Mouse (Mus musculus) kidney, adult 18-20 months (tissue): ENCODE measurements around the gene Nfkbil1.

Experiments
- DNase-seq: peaks from one replicate; pipeline ENCODE4 v3.0.0; 2021

Nfkbil1 gene

GRCm38 (mm10) chr17:35198946-35199345, 36.6 kb downstream of the Nfkbil1 start:
- no peak for DNase-seq

- no peak for DNase-seq
Measured at GRCm38 (mm10) chr17:35198029-35198428, 37.6 kb downstream of the Nfkbil1 start.

- no peak for DNase-seq
Measured at GRCm38 (mm10) chr17:35197126-35197525, 38.5 kb downstream of the Nfkbil1 start.

GRCm38 (mm10) chr17:35196321-35196641, 39.3 kb downstream of the Nfkbil1 start:
- no peak for DNase-seq

GRCm38 (mm10) chr17:35195631-35196320, 39.8 kb downstream of the Nfkbil1 start:
- DNase-seq = peak; percentile 85

- no peak for DNase-seq
Measured at GRCm38 (mm10) chr17:35194844-35195630, 40.6 kb downstream of the Nfkbil1 start.

- DNase-seq = no peak
Measured at GRCm38 (mm10) chr17:35193881-35194843, 41.4 kb downstream of the Nfkbil1 start, which contains the start of gene Ltb. Ltb (plus strand) TSS chr17:35194439.

- no peak for DNase-seq
Measured at GRCm38 (mm10) chr17:35192924-35193323, 42.7 kb downstream of the Nfkbil1 start.

GRCm38 (mm10) chr17:35191723-35192122, 43.9 kb downstream of the Nfkbil1 start:
- DNase-seq = no peak

GRCm38 (mm10) chr17:35190096-35190495, 45.5 kb downstream of the Nfkbil1 start:
- DNase-seq = no peak

GRCm38 (mm10) chr17:35189186-35189585, 46.4 kb downstream of the Nfkbil1 start:
- DNase-seq = no peak

GRCm38 (mm10) chr17:35187959-35188610, 47.5 kb downstream of the Nfkbil1 start, which contains the start of gene Lst1:
Lst1 (minus strand) TSS chr17:35188439.
- DNase-seq = no peak

- DNase-seq = no peak
Measured at GRCm38 (mm10) chr17:35187345-35187744, 48.2 kb downstream of the Nfkbil1 start.

GRCm38 (mm10) chr17:35186681-35187080, 48.9 kb downstream of the Nfkbil1 start:
- DNase-seq = no peak

GRCm38 (mm10) chr17:35185639-35186611, 49.7 kb downstream of the Nfkbil1 start:
- peak; percentile 75 for DNase-seq

GRCm38 (mm10) chr17:35180093-35180492, 55.5 kb downstream of the Nfkbil1 start:
- DNase-seq = no peak

- DNase-seq = peak; percentile 77
Measured at GRCm38 (mm10) chr17:35178528-35178927, 57.1 kb downstream of the Nfkbil1 start.

- DNase-seq = no peak
Measured at GRCm38 (mm10) chr17:35175968-35176367, 59.6 kb downstream of the Nfkbil1 start, which contains the start of gene Aif1. Aif1 (minus strand) TSS chr17:35176068.

- DNase-seq = no peak
Measured at GRCm38 (mm10) chr17:35175382-35175781, 60.2 kb downstream of the Nfkbil1 start.

GRCm38 (mm10) chr17:35174201-35174977, 61.2 kb downstream of the Nfkbil1 start:
- no peak for DNase-seq
